Mouse (Mus musculus) hindbrain, postnatal 0 days (tissue): Measurements from ENCODE around the gene Mapkapk2. TPM values are rescaled to one million over a fixed set of nuclear protein-coding genes. Genes with fewer than 3 reads are reported as not detected.
A peak's percentile ranks its signal among the peaks of the same experiment; 100 is the strongest.

ENCODE experiments used
- ATAC-seq: fragments of 200-750 bp; cut with Nextera tagmentation; 2 replicates; pipeline ENCODE4 v1.8.0; 2017; ENCODE audit warnings: mild to moderate bottlenecking, moderate TSS enrichment, moderate library complexity
- DNase-seq: peaks from one replicate; pipeline ENCODE4 v3.0.0-alpha.2; 2015; ENCODE audit warnings: low spot score
- H3K27ac ChIP-seq: fragments of 300-500 bp; sonication (generic); 2 replicates; pipeline ENCODE4 v1.5.1; 2014; ENCODE audit warnings: mild to moderate bottlenecking
- H3K27me3 ChIP-seq: fragments of 300-500 bp; sonication (generic); 2 replicates; pipeline ENCODE4 v1.6.1; 2014; ENCODE audit warnings: low read length, mixed read lengths; ENCODE audit not compliant: insufficient read depth
- H3K36me3 ChIP-seq: fragments of 300-500 bp; sonication (generic); 2 replicates; pipeline ENCODE4 v1.6.1; 2014; ENCODE audit warnings: low read length, mixed read lengths; ENCODE audit not compliant: insufficient read depth
- H3K4me1 ChIP-seq: fragments of 300-500 bp; sonication (generic); 2 replicates; pipeline ENCODE4 v1.6.1; 2014; ENCODE audit warnings: antibody characterized with exemption, low read length, mixed read lengths; ENCODE audit not compliant: insufficient read depth
- H3K4me2 ChIP-seq: fragments of 300-500 bp; sonication (generic); 2 replicates; pipeline ENCODE4 v1.6.1; 2014; ENCODE audit warnings: low read depth, mild to moderate bottlenecking, low read length, moderate library complexity, mixed read lengths
- H3K4me3 ChIP-seq: fragments of 300-500 bp; sonication (generic); 2 replicates; pipeline ENCODE4 v1.5.1; 2014; ENCODE audit warnings: low read length
- H3K9ac ChIP-seq: fragments of 300-500 bp; sonication (generic); replicated peaks from 2 replicates; pipeline ENCODE4 v1.6.1; 2014; ENCODE audit warnings: mild to moderate bottlenecking, low read length, moderate library complexity, mixed read lengths
- H3K9me3 ChIP-seq: fragments of 300-500 bp; sonication (generic); 2 replicates; pipeline ENCODE4 v1.6.1; 2016; ENCODE audit warnings: low read length, mixed read lengths
- CTCF ChIP-seq: IDR thresholded peaks from 2 replicates; pipeline ENCODE4 v1.5.1; 2016; ENCODE audit warnings: antibody characterized with exemption, control low read depth, low read depth
- WGBS: fragments of 180-500 bp; shearing (Covaris S2); extraction: QIAGEN DNeasy Blood & Tissue Kit; methylation state at CpG from one replicate; pipeline ENCODE4 v1.1.7; 2014; 5-methylcytosine and 5-hydroxymethylcytosine counted together
- polyA plus RNA-seq: library from polyadenylated mRNA; unstranded; fragments of >200 nt; fragmentation: Nextera tagmentation; extraction: Ambion mirVana; gene quantifications from 2 replicates; pipeline ENCODE4 v1.2.1, GENCODE M21; 2015
- total RNA-seq: library from RNA; depleted of rRNA; stranded (reverse); fragments of >200 nt; gene quantifications from 2 replicates; pipeline ENCODE4 v1.2.3, GENCODE M21; 2014

Mapkapk2 gene
- total and polyA plus RNA-seq, 2 experiments from 2014 or later = 21.2 to 71.1 TPM

DNA sequence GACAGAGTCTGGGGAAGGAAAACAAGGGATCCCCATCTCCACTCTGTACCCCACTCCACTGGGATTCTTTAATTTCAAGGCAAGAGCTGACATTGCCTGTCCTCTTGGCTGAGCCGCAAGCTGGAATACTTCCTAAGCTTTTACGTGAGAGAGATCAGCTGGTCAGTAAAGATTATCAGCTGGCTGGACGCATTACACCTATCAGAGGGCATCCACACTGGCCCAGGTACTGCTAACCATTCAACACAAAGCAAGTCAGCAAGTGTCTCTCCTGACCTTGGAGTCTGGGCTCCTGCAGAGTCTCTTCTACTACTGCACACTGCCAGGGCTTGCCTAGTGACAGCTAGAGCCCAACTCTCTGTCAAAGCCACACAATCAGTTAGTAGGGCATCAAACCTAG, 6.1 kb downstream of the Mapkapk2 start:
- no peak overlapping the region for H3K27ac ChIP-seq
- no peaks in the 10 kb centered on the region for H3K36me3 ChIP-seq
- H3K27me3 ChIP-seq = no peaks in the 10 kb centered on the region
- H3K9ac ChIP-seq = no peak overlapping the region
- peaks cover 44% of the 10 kb centered on the region for H3K4me1 ChIP-seq
- H3K9me3 ChIP-seq = no peaks in the 10 kb centered on the region
- 85% methylated on average over 3 of the region's 3 CpGs for WGBS
- no peak for DNase-seq
- H3K4me2 ChIP-seq = no peak overlapping the region
- no peak for ATAC-seq
- TF ChIP-seq CTCF = no peak
- H3K4me3 ChIP-seq = no peak overlapping the region

DNA sequence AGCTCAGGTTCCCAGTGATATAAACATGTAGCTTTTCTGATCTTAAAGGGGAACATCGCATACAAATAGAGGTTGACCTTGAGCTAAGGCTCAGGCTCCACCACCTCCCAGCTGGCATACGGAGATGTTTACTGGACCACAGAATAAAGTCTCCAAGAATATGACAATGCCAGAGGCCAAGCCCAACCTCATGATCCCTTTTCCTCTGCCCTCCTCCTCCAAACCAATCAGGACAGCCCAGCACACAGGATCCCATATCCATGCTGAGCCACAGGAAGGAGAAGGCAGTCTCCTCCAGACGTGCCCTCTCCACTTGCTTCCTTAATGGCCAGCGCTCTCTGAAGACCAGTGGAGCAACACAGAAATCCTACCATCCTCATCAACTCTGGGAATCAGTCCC, 6.7 kb downstream of the Mapkapk2 start:
- peaks cover 48% of the 10 kb centered on the region for H3K4me1 ChIP-seq
- H3K9me3 ChIP-seq = no peaks in the 10 kb centered on the region
- TF ChIP-seq CTCF = no peak

DNA sequence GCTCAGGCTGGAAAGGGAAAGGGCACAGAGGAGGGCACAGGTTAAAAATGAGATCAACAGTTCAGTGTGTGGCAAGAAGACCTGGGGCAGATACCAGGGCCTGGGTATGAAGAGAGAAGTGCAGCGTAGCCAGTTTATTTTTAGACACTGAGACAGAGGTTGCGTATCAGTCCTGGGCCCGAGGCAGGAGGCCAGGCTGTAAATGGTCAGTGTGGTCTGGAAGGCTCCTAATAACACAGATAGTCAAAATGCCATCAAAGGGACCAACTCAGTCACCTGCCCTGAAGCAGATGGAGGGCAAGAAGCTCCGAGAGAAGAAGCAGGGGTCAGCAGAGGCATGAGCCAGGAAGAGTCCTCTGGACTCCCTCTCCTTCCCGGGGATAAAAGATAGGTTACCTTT, 7.4 kb downstream of the Mapkapk2 start:
- Histone ChIP-seq H3K27ac (no peak overlapping the region), H3K4me2 (no peak overlapping the region), H3K9me3 (no peaks in the 10 kb centered on the region), H3K36me3 (no peaks in the 10 kb centered on the region), H3K4me3 (no peak overlapping the region), H3K9ac (no peak overlapping the region), H3K4me1 (peaks cover 47% of the 10 kb centered on the region), H3K27me3 (no peaks in the 10 kb centered on the region)
- TF ChIP-seq CTCF = no peak
- WGBS = 84% methylated on average over 5 of the region's 5 CpGs
- no peak for DNase-seq
- no peak for ATAC-seq

More for the DNA sequence above, 6.7 kb downstream of the Mapkapk2 start:
- DNase-seq (no peak), ATAC-seq (no peak)
- Histone ChIP-seq H3K36me3 (no peaks in the 10 kb centered on the region), H3K27me3 (no peaks in the 10 kb centered on the region), H3K4me3 (no peak overlapping the region), H3K9ac (no peak overlapping the region), H3K27ac (no peak overlapping the region), H3K4me2 (no peak overlapping the region)
- 81% methylated on average over 4 of the region's 4 CpGs for WGBS

DNA sequence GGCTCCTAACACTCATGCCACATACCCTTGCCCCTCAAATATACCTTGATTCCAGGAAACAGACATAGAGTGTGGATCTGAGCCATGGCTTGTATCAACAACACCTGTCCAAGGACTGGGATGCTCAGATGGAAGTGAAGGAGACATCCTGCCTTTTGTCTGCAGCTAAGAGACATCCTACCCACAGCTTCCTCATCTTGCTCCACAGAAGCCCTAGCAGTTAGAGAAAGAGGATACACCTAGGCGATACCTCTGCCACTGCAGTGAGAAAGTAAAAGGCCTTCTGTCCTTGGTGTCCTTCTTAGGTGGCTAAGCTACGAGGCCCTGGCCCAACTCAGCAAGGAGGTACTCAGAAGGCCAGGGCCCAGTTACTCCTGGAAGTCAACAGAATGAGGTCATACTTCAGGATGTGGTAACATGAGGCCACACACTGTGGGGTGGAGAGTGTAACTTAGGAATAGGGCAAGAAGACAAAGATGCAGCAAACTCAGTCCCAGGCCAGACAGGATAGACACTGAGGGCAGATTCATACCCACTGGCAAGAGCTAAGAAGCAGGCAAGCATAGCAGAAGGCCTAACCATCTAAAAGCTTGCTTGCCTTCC, 8.0 kb downstream of the Mapkapk2 start:
- H3K9ac ChIP-seq = no peak overlapping the region
- ATAC-seq (no peak), DNase-seq (no peak)
- H3K4me1 ChIP-seq = peaks cover 53% of the 10 kb centered on the region
- no peak for TF ChIP-seq CTCF
- H3K9me3 ChIP-seq = no peaks in the 10 kb centered on the region
- no peaks in the 10 kb centered on the region for H3K36me3 ChIP-seq
- no peak overlapping the region for H3K4me2 ChIP-seq
- H3K27me3 ChIP-seq = no peaks in the 10 kb centered on the region
- WGBS = 89% methylated on average over 2 of the region's 2 CpGs
- H3K27ac ChIP-seq = no peak overlapping the region
- no peak overlapping the region for H3K4me3 ChIP-seq

DNA sequence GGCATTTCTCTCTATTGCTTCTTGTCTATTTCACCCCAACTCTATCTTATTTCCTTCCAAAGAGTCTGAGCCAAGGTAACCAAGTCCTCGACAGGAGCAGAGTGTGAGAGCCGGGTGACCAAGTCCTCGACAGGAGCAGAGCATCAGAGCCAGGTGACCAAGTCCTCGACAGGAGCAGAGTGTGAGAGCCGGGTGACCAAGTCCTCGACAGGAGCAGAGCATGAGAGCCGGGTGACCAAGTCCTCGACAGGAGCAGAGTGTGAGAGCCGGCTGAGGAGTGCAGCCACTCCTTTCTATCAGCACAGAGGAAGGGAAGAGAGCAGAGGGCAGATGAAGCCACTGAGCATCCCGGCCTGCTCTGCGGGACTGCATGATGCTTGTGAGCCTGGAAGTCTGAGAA, 9.1 kb downstream of the Mapkapk2 start:
- Histone ChIP-seq H3K4me3 (no peak overlapping the region), H3K9me3 (no peaks in the 10 kb centered on the region), H3K9ac (no peak overlapping the region), H3K36me3 (no peaks in the 10 kb centered on the region), H3K27ac (no peak overlapping the region), H3K4me1 (peaks cover 64% of the 10 kb centered on the region), H3K27me3 (no peaks in the 10 kb centered on the region), H3K4me2 (no peak overlapping the region)
- DNase-seq (no peak), ATAC-seq (no peak)
- WGBS = 60% methylated on average over 11 of the region's 11 CpGs
- TF ChIP-seq CTCF = no peak

DNA sequence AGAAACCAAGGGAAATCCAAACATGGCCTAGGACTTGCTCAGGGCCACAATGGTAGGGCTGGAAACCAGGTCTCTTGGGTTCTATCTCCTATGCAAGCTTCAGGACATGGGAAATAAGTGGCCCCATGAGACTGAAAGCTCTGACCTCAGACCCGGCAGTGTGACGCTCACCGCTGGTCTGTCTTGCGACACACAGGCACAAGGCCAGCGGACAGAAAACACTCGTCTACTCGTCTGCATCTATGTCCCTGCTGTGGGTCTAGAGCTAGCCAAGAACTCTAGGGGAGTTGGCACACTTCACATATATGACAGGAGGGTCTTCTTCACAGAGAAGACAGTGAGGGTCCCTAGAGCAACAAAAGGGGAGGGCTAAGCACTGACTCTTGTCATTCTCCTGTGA, 10.7 kb downstream of the Mapkapk2 start:
- peaks cover 66% of the 10 kb centered on the region for H3K4me1 ChIP-seq
- 27% methylated on average over 7 of the region's 7 CpGs for WGBS
- ATAC-seq = peak; percentile 59

DNA sequence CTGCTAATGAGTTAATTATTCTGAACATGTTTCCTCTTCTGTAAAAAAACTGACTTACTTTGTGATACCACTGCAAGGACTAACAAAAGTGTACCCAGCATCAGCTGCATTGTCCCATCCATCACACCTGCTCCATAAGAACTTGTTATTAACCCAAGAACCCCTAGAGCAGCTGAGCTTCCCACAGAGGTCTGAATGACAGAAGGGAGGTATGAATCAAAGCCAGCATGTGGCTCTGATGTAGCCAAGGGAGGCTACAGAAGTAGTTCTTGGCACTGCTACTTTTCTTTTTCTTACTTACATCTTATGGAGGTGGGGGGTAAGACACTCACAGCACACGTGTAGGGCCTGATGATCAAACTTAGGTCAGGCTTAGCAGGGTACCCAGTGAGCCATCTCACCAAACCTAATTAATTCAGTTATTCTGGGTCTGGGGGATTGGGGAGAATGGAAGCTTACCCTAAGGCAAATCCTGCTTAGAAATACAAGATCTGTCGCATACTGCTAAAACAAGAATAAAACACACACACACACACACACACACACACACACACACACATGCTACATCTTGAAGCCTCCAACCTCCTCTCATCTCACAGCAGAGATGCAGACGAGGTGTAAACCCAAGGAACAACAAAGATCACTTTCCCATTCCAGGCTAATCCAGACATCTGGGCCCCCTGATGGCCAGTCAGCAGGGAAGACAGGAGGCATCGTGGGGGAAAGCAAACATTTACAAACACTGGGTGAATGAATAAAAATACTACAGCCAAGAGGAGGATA, 11.5 kb downstream of the Mapkapk2 start:
- Histone ChIP-seq H3K27me3 (no peaks in the 10 kb centered on the region), H3K9me3 (no peaks in the 10 kb centered on the region), H3K4me1 (peaks cover 61% of the 10 kb centered on the region), H3K27ac (peak overlapping the region; percentile 66; the same call in 1 of the 2 replicates), H3K36me3 (no peaks in the 10 kb centered on the region), H3K9ac (no peak overlapping the region), H3K4me3 (no peak overlapping the region), H3K4me2 (0 out of 2 replicates have a peak overlapping the region, but pooled peaks have one; percentile 8)
- 14% methylated on average over 4 of the region's 4 CpGs for WGBS
- peak; percentile 40 for DNase-seq
- TF ChIP-seq CTCF = 0 out of 2 replicates have a peak, but pooled peaks have one; percentile 12
- ATAC-seq = no peak

More for the DNA sequence above, 10.7 kb downstream of the Mapkapk2 start:
- Histone ChIP-seq H3K9ac (no peak overlapping the region), H3K4me3 (no peak overlapping the region), H3K9me3 (no peaks in the 10 kb centered on the region), H3K36me3 (no peaks in the 10 kb centered on the region), H3K27ac (peak overlapping the region; percentile 66; the same call in 1 of the 2 replicates), H3K27me3 (no peaks in the 10 kb centered on the region), H3K4me2 (no peak overlapping the region)
- no peak for TF ChIP-seq CTCF
- DNase-seq = peak; percentile 55
